Mouse (Mus musculus): ENCODE results near the gene Kbtbd12. TPM values are rescaled to one million over a fixed set of nuclear protein-coding genes. Genes with fewer than 3 reads are reported as not detected.
A peak's percentile ranks its signal among the peaks of the same experiment; 100 is the strongest.

Gene Kbtbd12
- total RNA-seq, 2 experiments from 2014 or later = 71.2 to 96.1 TPM

DNA sequence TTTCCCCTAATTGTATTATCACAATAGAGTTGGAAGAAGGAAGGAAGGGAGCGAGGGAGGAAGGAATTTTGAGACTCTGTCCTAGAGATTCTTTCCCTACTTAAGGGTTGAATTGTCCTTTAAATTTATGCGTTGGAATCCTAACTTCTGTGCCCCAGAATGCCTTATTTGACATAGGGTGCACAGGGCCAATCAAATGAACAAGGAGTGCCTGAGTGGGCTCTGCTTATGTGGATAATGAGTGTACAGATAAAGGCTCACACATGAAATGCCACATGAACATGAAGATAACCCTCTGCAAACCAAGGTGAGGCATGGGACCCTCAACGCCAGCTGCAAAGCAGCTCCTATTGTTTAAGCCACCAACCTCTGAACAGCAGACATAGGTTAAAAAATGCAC is 2.6 kb upstream of the Kbtbd12 start:
- DNase-seq = no peak
- Histone ChIP-seq H3K4me3 (no peak overlapping the region), H3K27ac (no peak overlapping the region)
- intact Hi-C loops (cut with DNase I) = no loop called here
- TF ChIP-seq CTCF (IDR thresholded peaks at IDR 0.05) = no peak

DNA sequence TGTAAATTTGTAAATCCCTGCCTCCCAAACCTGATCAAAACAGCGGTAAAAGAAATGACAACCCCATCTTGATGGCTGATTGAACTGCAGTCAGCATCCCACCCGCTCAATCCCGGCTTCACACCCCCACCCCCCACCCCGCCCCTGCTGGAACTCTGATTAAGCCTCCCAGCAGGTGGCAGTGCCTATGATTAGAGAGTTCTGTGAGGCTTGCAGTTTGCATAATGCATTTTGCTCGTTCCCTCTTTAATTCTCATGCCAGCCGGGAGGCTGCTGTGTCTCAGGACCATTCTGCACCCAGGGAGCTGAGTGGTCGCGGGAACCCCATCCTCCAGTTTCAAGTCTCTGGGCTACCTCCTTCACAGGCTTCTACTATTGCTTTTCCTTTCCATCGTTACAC is 2.2 kb upstream of the Kbtbd12 start:
- Histone ChIP-seq H3K4me3 (no peak overlapping the region), H3K27ac (no peak overlapping the region)
- peak; percentile 45 for TF ChIP-seq CTCF (IDR thresholded peaks at IDR 0.05)
- no peak for DNase-seq
- intact Hi-C loops (cut with DNase I) = no loop called here

- H3K27ac ChIP-seq = no peak overlapping the region
- intact Hi-C loops (cut with DNase I) = no loop called here
- no peak for DNase-seq
- TF ChIP-seq CTCF (IDR thresholded peaks at IDR 0.05) = no peak
- H3K4me3 ChIP-seq = no peak overlapping the region
Observed at GRCm38 (mm10) chr6:88639372-88639920, 1.7 kb upstream of the Kbtbd12 start.

- intact Hi-C loops (cut with DNase I) = no loop called here
Observed at GRCm38 (mm10) chr6:88638917-88639316, 1.2 kb upstream of the Kbtbd12 start.

DNA sequence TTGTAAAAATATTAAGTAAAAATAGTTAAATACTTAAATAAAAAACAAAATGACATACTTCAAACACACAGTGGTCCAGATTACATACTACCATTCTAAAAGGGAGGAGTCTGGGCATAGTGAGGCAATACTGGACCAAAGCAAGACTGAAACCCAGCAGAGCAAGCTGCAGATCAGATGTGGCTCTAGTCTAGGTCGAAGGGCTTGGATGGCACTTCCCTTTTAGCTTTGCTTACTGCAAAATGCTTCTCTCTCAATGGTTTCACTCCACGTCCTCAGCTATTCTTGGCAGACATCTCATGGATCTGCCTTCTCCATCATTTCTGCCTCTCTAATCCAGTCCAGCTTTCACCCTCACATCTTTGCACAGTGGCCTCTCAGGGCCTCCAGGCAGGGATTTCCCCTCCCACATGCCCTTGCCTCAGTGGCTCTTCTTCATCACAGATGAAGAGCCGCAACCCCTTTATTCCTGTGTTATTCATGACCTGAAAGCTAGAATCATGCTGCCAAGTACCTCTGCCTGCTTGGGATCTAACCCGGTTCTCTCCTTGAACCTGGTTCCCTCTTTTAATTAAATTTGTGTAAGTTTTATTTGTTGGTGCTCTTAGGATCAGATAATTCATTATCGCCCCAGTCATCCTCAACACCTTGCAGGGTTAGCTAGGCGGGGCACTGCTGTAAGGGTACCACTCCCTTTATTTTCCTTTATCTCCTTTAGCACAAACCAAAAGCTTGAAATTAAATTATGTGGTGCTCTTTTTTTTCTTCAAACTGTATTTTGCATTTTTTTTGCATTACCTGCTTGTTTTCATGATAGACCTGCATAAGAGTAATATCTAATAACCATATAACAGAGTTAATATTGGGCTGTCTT is 1.6 kb downstream of the Kbtbd12 start:
- no peak for TF ChIP-seq CTCF (IDR thresholded peaks at IDR 0.05)
- no peak overlapping the region for H3K4me3 ChIP-seq
- no peak for DNase-seq
- intact Hi-C loops (cut with DNase I) = no loop called here
- H3K27ac ChIP-seq = no peak overlapping the region

More at GRCm38 (mm10) chr6:88638917-88639316, 1.2 kb upstream of the Kbtbd12 start:
- H3K4me3 ChIP-seq = no peak overlapping the region
- no peak overlapping the region for H3K27ac ChIP-seq
- DNase-seq = no peak
- TF ChIP-seq CTCF (IDR thresholded peaks at IDR 0.05) = no peak

DNA sequence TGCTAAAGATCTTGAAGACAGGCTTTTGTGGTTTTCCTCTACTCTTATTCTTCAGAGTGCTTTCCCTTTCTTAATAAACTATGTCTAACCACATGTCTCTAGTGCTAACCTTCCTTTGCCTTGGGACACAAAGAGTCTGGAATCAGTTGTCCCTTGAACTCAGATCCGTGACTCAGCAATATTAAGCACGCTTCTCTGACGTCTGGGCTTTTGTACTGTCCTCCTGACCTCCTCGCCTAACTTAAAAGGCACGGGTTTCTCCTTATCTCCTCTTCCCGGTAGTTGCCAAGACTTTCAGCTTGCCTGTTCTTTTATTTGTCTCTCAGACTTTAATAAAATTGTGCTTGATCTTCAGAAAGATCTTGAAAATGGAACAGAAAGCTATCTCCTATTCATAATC is 6.5 kb downstream of the Kbtbd12 start:
- no peak for TF ChIP-seq CTCF (IDR thresholded peaks at IDR 0.05)
- H3K27ac ChIP-seq = no peak overlapping the region
- H3K4me3 ChIP-seq = no peak overlapping the region
- intact Hi-C loops (cut with DNase I) = no loop called here
- DNase-seq = no peak

DNA sequence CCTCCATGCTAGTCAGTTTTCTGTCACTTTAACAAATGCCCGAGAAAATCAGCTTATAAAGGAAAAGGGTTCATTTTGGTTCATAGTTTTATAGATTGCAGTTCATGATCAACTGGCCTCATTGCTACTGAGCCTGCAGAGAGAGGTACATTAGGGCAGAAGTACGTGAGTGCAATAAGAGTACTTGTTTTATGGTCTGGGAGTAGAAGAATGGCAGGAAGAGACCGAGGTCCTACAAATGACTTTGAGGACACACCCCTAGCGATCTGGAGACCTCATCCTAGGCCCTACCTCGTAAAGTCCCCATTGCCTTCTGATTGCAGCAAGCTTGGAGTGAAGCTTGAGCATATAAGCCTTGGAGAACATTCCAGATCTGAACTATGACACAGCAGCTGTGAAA is 7.2 kb downstream of the Kbtbd12 start:
- no peak overlapping the region for H3K27ac ChIP-seq
- DNase-seq = no peak
- no peak for TF ChIP-seq CTCF (IDR thresholded peaks at IDR 0.05)
- intact Hi-C loops (cut with DNase I) = no loop called here
- no peak overlapping the region for H3K4me3 ChIP-seq

DNA sequence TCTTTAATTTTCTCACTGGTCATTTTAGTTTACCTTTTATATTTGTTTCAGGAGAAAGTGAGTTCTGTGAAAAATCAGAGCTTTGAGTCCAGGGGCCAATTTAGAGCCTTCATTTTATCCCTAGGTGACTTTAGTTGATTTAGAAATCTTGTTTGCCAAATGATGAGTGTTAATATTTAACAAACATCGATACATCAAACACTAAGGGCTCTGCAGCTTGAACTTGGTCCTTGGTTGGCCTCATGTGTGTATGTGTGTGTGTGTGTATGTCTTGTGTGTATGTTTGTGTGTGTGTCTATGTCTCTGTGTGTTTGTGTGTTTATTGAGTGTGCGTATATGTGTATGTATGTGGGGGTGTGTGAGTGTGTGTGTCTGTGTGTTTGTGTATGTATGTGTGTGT is 7.9 kb downstream of the Kbtbd12 start:
- no peak for TF ChIP-seq CTCF (IDR thresholded peaks at IDR 0.05)
- DNase-seq = no peak
- intact Hi-C loops (cut with DNase I) = loop anchor here (5.0 kb wide), 1 partner anchor 92 kb away; the partner anchor contains the start of gene Mgll
- no peak overlapping the region for H3K27ac ChIP-seq
- no peak overlapping the region for H3K4me3 ChIP-seq

- peak; percentile 94 for DNase-seq
- peak overlapping the region; percentile 96 for H3K27ac ChIP-seq
- TF ChIP-seq CTCF (IDR thresholded peaks at IDR 0.05) = no peak
- intact Hi-C loops (cut with DNase I) = loop anchor here (5.0 kb wide), 1 partner anchor 95 kb away; the partner anchor contains the start of gene Mgll
- H3K4me3 ChIP-seq = peak overlapping the region; percentile 77
Observed at GRCm38 (mm10) chr6:88627317-88627811, 10.4 kb downstream of the Kbtbd12 start.

DNA sequence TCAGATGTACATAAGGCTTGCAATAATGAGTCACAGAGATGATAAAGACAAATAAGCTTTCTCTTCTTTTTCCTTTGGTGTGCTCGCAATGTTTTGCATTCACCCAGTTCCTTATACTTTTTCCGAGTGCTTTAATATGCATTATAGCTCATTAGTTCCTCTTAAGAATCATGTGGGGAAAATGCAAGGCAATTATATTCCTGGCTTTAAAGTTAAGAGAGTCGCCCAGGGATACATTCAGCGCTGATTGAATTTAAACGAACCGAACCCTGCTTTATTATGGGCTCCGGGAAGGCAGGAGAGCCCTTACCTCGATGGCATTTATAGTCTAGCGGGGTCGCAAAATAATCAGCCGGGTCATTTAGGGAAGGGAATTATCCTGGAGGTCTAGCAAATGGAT is 10.8 kb downstream of the Kbtbd12 start:
- intact Hi-C loops (cut with DNase I) = loop anchor here (5.0 kb wide), 1 partner anchor 95 kb away; the partner anchor contains the start of gene Mgll
- H3K27ac ChIP-seq = peak overlapping the region; percentile 96
- peak overlapping the region; percentile 77 for H3K4me3 ChIP-seq

GRCm38 (mm10) chr6:88626462-88626861 is 11.3 kb downstream of the Kbtbd12 start:
- no peak for DNase-seq
- peak overlapping the region; percentile 77 for H3K4me3 ChIP-seq
- H3K27ac ChIP-seq = peak overlapping the region; percentile 96
- intact Hi-C loops (cut with DNase I) = loop anchor here (5.0 kb wide), 1 partner anchor 96 kb away; the partner anchor contains the start of gene Mgll
- TF ChIP-seq CTCF (IDR thresholded peaks at IDR 0.05) = no peak

More for the DNA sequence above, 10.8 kb downstream of the Kbtbd12 start:
- no peak for DNase-seq
- no peak for TF ChIP-seq CTCF (IDR thresholded peaks at IDR 0.05)

GRCm38 (mm10) chr6:88621816-88622481 is 15.8 kb downstream of the Kbtbd12 start:
- Histone ChIP-seq H3K27ac (peak overlapping the region; percentile 74), H3K4me3 (peak overlapping the region; percentile 45)
- intact Hi-C loops (cut with DNase I) = loop anchor here (5.0 kb wide), 1 partner anchor 205 kb away; no protein-coding TSS in a partner anchor
- no peak for TF ChIP-seq CTCF (IDR thresholded peaks at IDR 0.05)
- DNase-seq = no peak

Data from gastrocnemius, adult 2 months (tissue).